Mouse (Mus musculus): ENCODE measurements around the gene Arhgap27.

Arhgap27 gene

DNA sequence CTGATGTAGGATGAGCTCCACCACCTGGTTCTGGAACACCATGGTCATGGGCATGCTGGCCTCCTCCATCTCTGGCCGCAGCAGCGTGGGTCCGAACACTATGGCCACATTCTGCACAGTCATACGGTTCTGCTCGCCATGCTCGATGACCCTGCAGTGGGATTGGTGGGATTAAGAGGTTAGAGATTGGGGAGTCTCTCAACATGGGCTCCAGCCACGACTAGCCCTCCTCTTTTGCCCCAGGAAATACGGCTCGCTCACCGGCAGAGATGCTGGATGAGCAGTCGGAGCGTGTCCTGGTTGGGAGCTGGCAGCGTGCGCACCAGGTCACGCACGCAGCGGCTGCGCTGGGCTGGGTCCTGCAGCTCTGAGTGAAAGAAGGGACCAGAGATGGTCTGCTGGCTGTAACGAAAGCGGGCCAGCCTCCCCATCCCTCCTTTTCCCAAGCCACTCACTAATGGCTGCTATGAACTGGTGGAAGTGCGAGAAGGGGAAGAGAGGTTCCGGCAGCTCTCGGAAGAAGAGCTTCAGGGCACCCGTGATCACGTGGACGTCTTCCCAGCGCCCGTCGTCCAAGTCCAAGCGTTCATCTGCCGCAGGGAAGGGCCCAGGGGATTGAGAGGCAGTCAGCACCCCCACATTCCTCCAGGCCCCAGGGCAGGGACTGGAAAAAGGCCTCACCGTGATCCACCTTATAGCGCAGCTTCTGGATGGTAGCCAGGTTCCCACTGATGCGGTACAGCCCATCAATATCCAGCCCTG lies 30.4 kb downstream of the Arhgap27 start:
- no peak for DNase-seq (ENCODE audit: low read depth, low spot score)

DNA sequence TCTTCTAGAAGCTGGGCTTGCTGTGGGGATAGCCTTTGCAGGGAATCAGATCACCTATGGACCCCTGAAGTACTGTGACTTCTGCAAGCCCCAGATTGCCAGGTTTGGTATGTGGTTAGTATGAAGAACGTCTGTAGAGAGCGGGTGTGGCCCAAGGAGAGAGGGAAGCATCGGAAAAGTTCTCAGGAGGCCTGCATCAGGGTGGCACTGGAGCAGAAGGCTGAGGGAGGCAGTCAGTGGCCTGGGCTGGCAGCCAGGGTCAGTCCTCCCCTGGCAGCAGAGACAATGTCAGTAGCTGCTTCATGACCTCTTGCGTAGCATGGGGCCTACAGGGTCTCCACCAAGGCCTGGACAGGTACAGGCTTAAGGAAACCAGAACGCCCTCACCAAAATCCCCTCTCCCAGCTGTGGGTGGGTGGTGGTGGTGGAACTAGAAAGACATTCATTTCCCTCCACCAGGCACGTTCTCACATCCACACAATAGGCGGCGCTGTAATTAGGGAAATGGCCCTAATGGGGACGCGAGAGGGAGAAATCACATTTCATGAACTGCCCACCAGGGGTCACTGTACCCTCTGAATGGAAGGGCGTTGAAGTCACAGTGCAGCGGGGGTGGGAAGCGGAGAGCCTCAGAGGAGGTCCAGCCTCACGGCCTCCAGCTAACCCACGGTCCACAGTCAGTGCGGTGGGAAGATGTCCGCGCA lies 31.2 kb downstream of the Arhgap27 start:
- peak; percentile 75 for DNase-seq (ENCODE audit: low read depth, low spot score)

DNA sequence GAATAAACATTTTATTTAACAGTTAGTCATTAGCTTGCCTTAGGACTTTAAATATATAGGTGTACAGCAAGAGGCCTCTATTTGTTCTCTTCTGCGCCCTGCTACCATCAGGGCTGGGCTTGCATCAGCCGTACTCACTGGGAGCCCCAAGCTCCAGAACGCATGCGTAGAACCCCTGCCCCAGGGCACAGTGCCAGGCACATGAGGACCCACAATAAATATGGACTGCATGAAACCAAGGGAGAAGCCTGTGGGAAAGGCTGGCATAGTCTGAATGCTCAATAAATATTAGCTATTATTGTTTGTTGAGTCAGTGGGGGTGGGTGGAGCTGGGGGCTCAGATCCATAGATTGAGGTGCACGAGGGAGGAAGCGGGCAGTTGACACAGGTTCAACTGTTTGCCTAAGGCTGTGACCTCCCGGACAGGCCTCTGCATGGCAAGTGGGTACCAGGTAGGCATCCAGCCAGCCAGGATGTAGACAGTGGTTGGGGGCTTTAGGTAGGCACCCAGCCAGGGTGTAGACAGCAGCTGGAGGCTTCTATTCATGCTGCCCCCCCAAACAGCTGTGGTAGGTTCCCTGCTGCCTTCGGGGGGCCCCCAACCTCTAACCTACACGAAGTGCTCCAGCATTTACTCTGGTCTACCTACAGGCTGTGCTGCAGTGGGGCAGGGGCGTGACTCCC lies 31.8 kb downstream of the Arhgap27 start:
- DNase-seq (ENCODE audit: low read depth, low spot score): no peak

DNA sequence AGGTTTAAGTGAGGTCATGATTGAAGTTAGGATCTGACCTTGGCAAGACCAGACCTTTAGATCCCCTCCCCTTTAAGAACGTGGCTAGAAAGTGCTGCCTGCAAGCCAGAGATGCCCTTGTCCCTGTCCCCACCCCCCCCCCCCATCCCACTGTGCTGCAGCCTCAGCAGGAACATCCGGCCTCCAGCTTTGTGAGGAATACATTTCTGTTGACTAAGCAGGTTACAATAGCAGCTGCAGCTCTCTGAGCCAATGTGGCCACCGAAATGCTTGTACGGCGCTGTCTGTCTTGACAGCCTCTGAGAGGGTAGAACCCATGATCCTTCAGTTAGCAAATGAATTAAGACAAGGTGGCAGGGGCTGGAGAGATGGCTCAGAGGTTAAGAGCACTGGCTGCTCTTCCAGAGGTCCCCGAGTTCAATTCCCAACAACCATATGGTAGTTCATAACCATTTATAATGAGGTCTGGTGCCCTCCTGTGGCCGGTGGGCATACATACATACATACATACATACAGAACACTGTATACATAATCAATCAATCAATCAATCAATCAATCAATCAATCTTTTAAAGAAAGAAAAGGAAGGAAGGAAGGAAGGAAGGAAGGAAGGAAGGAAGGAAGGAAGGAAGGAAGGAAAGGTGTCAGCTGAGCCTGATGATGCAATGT lies 32.7 kb downstream of the Arhgap27 start:
- peak; percentile 36 for DNase-seq (ENCODE audit: low read depth, low spot score)

DNA sequence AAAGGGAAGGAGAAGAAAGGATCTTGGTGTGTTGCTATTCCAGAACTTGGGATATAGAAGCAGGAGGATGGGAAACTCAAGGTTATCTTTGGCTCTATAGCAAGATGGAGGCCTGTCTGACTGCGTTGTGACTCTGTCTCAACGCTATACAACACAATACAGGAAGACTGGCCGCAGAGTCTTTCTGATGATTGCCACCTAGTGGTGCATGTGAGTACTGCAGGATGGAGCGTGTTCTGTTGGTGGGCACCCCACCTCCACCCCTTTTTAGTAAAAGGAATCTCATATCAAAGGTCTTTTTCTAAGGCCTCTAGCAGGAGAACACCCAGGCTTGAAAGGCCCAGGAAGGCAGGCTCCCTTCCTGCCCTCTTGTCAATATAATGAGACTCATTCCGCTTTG lies 36.5 kb downstream of the Arhgap27 start:
- DNase-seq (ENCODE audit: low read depth, low spot score): peak; percentile 86

DNA sequence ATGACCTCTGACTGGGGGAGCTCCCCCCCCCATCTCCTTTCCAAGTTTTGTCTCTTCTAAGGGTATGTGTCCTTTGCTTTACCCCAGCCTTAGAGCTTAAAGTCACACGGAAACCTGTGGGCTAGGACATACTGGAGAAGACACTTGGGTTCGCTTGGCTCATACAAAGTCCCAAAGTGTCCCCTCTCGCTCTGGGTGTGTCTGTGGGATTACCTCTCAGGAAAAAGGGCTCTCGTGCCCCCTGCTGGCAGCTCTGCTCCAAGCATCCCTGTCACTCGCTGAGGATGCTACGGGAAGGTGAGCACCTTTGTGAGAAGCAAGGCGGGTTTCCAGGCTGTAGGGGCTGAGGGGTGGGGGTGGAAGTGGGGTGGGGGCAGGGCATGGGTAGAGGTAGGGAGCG lies 38.3 kb downstream of the Arhgap27 start:
- DNase-seq (ENCODE audit: low read depth, low spot score): peak; percentile 87

DNA sequence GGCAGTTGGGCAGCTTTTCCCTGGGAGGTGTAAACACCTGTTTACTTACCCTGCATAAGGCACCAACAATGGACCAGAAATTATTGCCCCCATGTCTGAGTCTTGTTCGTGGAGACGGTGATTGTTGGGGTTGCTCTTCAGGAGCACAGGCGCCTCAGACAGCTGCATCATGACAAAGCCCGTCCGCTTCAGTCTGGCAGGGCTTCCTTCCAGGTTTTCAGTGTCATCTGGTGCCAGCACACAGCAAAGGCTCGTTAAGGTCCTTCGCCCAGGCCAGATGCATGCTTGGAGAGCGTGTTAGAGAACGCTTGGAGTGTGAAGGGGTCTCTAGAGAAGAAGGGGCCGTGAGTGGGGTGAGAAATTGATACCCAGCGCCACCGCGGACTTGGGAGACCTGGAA lies 38.8 kb downstream of the Arhgap27 start:
- DNase-seq (ENCODE audit: low read depth, low spot score): no peak

DNA sequence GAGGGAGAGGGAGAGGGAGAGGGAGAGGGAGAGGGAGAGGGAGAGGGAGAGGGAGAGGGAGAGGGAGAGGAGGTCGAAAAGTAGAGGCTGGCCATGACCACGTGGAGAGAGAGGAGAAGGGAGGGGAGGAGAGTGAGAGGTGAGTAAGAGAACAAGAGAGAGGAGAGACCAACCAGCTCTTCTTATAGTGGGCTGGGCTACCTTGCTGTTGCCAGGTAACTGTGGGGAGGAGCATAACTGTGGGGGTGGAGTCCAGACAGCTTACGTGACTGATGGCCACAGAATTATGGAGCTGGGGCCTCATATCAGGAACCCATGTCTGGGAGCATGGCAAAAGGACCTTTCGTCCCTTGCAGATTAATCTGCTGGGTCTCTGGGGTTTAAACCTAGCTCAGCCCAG lies 40.7 kb downstream of the Arhgap27 start:
- peak; percentile 35 for DNase-seq (ENCODE audit: low read depth, low spot score)

DNA sequence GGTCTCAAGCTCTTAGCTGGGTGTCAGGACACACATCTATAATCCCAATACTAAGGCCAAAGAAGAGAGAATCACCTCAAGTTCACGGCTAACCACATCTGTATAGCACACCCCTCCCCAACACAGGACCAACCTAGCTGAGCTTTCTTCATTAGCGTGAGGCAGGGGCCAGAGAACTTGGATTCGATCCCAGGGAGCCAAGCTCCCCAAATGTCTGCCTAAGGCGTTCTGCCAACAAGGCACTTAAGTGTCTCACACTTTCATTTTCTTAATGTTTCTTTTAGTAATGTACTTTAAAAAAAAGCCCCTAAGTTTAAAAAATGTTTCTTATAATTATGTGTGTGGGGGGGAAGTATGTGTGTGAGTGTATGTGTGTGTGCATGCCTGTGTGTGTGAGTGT lies 42.8 kb downstream of the Arhgap27 start:
- DNase-seq (ENCODE audit: low read depth, low spot score): peak; percentile 31

DNA sequence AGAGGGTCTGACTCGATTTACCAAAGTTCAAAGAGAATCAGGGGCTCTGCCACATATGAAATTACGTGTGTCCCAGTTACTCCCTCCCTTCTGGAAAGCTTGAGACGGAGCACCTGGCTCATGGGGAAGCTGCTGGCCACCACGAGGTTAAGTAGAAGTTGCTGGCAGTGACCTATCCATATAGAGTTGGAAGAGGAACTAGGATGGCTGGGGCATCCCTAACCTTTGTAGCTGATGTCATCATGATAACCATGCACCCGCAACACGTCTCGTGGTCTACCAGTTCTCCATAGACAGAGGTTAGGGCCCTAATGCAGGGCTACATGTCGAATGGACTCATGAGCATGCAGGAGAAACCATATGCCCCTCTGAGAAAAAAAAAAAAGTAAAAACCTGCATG lies 43.3 kb downstream of the Arhgap27 start:
- DNase-seq (ENCODE audit: low read depth, low spot score): no peak

DNA sequence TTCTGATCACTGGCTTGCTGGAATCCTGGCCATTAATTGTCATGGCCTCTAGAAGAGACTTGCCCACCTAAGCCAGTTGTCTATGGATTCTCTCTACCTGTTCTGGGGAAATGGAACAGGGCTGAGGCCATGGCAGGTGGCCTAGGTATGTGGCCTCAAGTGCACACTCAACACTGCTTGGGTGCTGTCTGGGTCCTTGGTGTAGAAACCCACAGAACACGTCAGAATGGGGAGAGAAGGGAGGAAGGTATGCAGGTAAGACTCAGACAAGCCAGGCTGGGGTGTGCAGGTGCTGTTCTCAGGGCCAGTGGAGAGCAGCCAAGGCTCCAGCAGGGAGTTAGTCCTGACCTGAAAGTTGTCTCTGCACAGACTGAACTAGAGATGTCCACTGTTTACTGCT lies 45.5 kb downstream of the Arhgap27 start:
- no peak for DNase-seq (ENCODE audit: low read depth, low spot score)

DNA sequence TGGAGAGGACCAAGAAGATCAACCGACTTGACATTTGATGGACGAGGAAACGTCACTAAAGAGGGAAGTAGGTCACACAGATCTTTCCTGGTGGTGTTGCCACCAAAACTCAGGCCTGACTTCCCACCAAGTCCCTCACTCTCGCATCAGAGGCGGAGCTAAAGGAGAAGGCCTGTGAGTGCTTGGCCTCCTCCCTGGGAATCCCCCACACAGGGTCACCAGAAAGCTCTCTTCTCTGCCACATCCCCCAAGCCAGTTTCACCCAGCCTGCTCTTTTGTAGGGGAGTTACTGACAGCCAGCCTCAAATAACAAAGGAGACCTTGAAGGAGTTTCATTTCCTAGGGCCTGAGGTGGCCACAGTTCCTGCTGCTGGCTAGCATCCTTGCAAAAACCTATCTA lies 48.1 kb downstream of the Arhgap27 start:
- DNase-seq (ENCODE audit: low read depth, low spot score): no peak

DNA sequence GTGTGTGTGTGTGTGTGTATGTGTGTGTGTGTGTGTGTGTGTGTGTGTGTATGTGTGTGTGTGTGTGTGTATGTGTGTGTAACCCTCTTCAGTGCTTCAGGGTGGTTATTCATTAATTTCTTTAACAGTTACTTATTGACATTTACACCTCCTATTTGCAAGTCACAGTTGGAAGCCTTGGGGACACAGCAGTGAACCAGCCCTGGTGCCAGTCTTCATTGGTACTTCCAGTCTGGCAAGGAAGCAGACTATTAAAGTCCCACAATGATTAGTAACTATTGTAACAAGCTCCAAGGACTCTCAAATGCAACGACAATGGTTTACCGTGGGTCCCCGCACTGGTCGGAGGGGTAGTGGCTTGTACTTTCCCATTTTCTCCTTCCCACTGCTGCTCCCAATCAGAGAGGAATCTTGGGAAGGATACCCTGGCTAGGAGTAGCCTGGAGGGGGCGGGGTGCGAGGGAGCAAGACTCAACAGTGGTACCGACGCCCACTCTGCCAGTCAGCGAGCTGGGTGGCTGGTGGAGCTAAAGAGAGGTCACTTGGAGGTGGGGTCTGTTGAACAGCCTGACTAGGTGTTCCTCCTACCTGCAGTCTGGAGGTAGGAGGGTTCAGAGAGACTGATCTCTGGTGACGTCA lies 48.6 kb downstream of the Arhgap27 start:
- no peak for DNase-seq (ENCODE audit: low read depth, low spot score)

DNA sequence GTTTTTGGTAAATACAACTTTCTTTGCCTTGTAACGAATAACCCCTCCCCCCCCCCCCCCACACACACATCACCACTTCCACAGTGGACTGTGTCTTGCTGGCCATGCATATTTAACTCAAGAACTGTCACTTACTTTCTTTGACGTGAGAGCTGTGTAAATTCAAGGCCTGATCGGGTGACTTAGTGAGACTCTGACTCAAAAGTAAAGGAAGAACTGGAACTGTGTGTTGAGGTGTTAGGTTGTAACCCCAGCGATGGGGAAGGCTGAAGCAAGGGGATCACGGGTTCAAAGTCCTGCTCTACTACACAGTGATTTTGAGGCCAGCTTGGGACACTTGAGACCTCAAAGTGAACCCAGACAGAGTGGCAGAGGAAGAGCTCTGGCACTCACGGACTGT lies 50.0 kb downstream of the Arhgap27 start:
- no peak for DNase-seq (ENCODE audit: low read depth, low spot score)

DNA sequence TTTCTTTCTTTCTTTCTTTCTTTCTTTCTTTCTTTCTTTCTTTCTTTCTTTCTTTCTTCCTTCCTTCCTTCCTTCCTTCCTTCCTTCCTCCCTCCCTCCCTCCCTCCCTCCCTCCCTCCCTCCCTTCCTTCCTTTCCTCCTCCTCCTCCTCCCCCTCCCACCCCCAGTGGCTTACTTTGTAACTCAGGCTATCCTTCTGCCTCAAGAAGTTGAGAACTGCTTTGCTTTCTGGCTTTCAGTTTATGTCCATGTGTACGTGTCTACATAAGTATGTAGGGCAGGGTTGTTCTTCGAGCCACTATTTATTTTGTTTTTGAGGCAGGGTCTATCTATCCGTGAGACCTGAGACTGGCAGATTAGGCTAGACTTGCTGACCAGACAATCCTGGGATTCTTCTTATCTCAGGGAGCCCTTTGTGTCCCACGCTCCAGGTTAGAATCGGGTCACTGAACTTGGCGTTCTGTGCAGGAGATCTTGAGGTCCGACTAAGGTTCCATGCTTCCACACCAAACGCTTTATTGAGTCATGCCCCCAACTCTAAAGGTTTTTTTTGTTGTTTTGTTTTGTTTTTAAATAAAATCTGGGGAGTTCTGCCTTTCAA lies 50.7 kb downstream of the Arhgap27 start:
- DNase-seq (ENCODE audit: low read depth, low spot score): peak; percentile 48

DNA sequence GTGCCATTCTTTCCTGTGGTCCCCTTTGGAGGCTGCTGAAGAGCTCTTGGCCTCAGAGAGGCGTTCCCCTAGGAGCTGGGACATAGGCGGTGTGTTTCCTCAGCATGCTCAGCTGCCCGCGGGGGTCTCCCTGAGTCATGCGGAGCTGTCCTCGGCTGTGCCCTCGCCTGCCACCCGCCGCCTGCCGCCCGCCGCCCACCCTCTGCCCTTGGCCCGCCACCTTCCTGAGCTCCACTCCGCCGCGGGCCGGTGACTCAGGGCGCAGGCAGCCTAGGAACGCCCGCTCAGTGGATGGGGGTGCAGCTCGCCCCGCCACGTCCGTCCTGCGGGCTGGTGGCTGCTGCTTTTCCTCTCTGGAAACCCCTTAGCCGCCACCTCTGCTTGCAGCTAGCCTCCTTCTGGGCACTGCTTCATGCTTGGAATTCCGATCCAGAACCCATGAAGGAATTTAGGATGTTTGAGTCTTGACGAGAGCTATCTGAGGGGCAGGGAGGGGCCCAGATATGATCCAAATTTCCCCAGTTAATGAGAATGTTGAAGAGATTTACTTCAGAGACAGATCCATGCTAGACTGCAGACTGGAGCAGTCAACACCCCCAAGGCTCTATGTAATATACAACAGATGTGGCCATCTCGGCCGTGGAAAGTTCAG lies 51.4 kb downstream of the Arhgap27 start:
- DNase-seq (ENCODE audit: low read depth, low spot score): peak; percentile 95

DNA sequence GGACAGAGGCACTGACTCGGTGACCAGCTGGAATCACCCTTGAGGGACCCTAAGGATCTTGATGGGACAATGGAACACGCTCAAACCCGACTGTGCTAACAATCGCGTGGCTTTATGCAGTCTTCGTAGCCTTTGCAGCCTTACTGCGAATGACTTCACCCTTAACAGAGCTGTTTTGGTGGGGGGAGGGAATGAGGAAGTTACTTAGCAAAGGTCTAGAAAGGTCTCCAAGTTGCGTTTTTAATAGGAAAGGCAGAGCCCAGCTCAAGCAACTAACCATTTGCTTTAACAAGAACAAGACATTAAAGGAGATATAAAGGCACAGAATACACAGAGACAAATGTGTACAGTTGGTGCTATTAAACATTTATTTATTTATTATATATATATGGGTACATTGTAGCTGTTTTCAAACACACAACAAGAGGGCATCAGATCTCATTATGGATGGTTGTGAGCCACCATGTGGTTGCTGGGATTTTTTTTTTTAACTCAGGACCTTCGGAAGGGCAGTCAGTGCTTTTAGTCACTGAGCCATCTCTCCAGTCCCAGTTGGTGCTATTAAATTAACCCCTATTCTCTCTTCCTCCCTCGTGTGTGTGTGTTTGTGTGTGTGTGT lies 53.4 kb downstream of the Arhgap27 start:
- DNase-seq (ENCODE audit: low read depth, low spot score): no peak

DNA sequence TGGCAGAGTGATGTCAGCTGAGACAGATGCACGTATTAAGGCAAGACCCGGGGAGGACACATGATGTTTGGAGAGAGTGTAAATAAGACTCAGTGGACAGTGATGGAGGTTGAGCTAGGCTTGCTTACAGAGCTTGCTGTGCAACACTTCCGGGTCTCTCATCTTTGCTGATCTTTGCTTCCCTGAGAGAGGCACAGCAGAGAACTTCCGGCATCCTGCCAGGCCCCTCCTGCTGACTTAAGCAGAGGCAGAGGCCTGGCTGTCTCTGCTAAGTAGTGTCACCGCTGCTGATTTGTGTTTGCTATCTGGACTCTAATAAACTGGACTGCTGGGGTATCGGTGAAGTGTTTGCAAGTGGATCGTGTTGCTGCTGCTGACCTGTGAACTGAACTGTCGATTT lies 55.6 kb downstream of the Arhgap27 start:
- DNase-seq (ENCODE audit: low read depth, low spot score): no peak

DNA sequence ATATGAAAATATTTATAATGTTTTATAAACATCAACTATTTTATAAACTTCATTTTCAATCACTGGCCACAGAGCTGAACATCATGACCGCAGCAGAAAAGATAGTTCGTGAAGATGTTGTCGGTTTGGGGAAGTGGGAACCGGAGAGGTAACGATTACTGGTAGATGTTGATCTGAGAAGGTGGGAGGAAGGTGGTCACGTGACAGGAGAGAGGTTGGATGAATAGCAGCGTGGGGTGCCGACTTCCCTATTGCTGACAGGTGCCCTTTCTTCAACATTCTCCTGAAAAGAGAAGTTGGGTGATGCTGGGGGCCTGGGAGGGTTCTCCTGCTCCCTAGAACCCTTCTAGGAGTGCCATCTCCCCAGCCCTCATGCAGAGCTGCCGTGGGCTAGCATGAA lies 59.0 kb downstream of the Arhgap27 start:
- DNase-seq (ENCODE audit: low read depth, low spot score): no peak

DNA sequence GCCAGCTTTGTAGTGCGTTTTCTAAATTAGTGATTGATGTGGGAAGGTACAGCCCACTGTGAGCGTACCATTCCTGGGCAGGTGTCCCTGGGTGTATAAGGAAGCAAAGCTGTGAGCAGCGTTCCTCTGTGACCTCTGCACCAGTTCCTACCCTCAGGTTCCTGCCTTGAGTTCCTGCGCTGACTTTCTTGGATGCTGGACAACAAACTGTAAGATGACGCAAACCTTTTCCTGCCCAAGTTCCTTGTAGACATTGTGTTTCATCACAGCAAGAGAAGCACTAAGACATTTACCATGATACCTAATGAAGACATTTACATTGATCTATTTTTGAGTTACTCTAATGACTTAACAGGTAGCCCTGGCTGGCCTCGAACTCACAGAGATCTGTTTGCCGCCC lies 68.7 kb downstream of the Arhgap27 start:
- no peak for DNase-seq (ENCODE audit: low read depth, low spot score)

Data from 3T3-L1 (cell line).